Mouse (Mus musculus): ENCODE measurements at regions not wholly inside any gene's neighbourhood (a gene's known extent, or its start where the extent isn't known, plus 50 kb on each side); places are given as distances from the start of the nearest gene placed in this dataset.

DNA sequence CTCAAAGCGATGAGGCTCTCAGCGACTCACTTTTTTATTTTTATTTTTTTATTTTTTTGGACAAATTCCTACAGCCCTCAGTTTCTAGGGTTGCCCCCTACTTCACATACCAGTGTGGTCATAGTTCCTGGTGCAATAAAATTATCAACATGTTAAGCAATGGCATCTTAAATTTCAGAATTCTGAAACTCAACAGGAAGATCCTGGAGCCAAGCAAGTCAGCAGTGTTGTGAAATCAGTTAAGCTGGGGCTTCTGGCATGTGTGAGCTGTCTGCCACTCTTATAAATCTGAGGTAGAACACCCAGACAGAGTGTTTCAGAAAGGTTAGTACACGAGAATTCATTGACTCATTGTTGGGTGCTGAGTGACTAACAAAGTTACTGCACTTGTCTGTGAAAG, 328.6 kb upstream of the Ubash3b start:
- TF ChIP-seq CTCF (IDR thresholded peaks at IDR 0.05; ENCODE audit: insufficient read depth, low read depth, low read length) (no peak), POLR2A (IDR thresholded peaks at IDR 0.05; ENCODE audit: insufficient read depth, low read depth, low read length) (no peak)
